8 mouse cellular contexts compared by ENCODE assay signal in the genomic region with DNA sequence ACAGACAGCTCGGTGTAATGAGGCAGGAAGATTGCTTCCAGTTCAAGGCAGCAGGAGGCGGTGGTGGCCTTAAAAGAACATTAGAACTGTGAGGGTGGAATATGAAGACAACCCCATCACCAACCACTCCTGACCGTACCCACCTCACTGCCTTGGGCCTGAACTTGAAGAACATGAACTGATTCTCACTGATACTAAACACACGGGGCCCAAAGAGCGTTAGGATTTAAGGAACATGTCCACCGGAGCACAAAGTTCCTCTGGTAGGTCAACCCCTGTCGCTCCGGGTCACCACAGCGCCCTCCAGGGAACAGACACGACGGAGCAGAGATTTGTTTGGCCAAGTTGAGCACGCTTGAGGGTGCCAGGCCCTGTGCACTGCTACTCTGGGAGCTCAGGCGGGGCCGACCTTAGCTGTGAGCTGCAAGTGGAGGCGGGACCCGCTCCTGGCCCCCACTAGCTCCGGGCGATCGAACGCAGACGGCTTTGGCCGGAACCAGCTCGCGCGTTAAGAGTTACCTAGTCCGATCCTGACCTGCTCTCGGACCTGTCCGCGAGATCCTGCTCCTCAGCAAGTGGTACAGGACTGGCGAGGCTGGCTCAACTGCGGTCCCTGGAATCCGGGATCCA. TPM values are rescaled to one million over a fixed set of nuclear protein-coding genes. Genes with fewer than 3 reads are reported as not detected.
A peak's percentile ranks its signal among the peaks of the same experiment; 100 is the strongest.
DNase-seq lines count a peak whose midpoint lies in the region; ATAC-seq and TF ChIP-seq lines count a peak whose summit lies in the region.

No protein-coding gene starts in this region.

- TF ChIP-seq POLR2A in limb, embryonic 14.5 days (IDR thresholded peaks at IDR 0.05; ENCODE audit: borderline replicate concordance, extremely low read depth, insufficient read depth, insufficient read length), result 0 out of 2 replicates have a peak, but pooled peaks have one; percentile 47

- peak overlapping the region; percentile 82 for H3K4me3 ChIP-seq in erythroblast, embryonic 14.5 days (replicated peaks)
- H3K4me3 ChIP-seq in limb, embryonic 14.5 days (replicated peaks; ENCODE audit: low read length), result peak overlapping the region; percentile 62
- H3K4me3 ChIP-seq in midbrain, embryonic 14.5 days (replicated peaks; ENCODE audit: low read depth, low read length), result peak overlapping the region; percentile 74

- H3K27me3 ChIP-seq in erythroblast, embryonic 14.5 days (ENCODE audit: control insufficient read depth), result 0 out of 2 replicates have a peak, but pooled peaks cover 2% of the 10 kb centered on the region
- H3K27me3 ChIP-seq in limb, embryonic 14.5 days (ENCODE audit: control insufficient read depth, insufficient read depth, low read length), result no peaks in the 10 kb centered on the region
- no peaks in the 10 kb centered on the region for H3K27me3 ChIP-seq in midbrain, embryonic 14.5 days (ENCODE audit: control insufficient read depth, insufficient read depth, low read length)

- peak; percentile 5 for ATAC-seq in limb, embryonic 14.5 days (ENCODE audit: low FRiP score, low read depth)
- peak; percentile 81 for ATAC-seq in midbrain, embryonic 14.5 days (ENCODE audit: low FRiP score, low TSS enrichment)

- WGBS in limb, embryonic 14.5 days, result 1% methylated on average over 25 of the region's 32 CpGs
- WGBS in midbrain, embryonic 14.5 days, result under 1% methylated on average over 32 of the region's 32 CpGs

- DNase-seq in embryo, embryonic 10 days (ENCODE audit: low spot score), result peak; percentile 73
- no peak for DNase-seq in embryo, embryonic 11 days
- peak; percentile 87 for DNase-seq in R1 (ENCODE audit: low read depth, low spot score)
- peak; percentile 77 for DNase-seq in heart, postnatal 4 days
- peak; percentile 58 for DNase-seq in limb, embryonic 14.5 days (ENCODE audit: low spot score)
- DNase-seq in midbrain, embryonic 14.5 days, result peak; percentile 64
- DNase-seq in telencephalon, adult 2 months (ENCODE audit: low read depth, low spot score), result peak; percentile 24

- no peaks in the 10 kb centered on the region for H3K36me3 ChIP-seq in erythroblast, embryonic 14.5 days (ENCODE audit: control insufficient read depth)
- H3K36me3 ChIP-seq in limb, embryonic 14.5 days (ENCODE audit: control insufficient read depth, insufficient read depth, low read length), result no peaks in the 10 kb centered on the region
- H3K36me3 ChIP-seq in midbrain, embryonic 14.5 days (ENCODE audit: control insufficient read depth, insufficient read depth, low read length), result no peaks in the 10 kb centered on the region

- peak overlapping the region; percentile 40 for H3K27ac ChIP-seq in limb, embryonic 14.5 days (replicated peaks; ENCODE audit: low read depth, low read length)
- peak overlapping the region; percentile 68 for H3K27ac ChIP-seq in midbrain, embryonic 14.5 days (replicated peaks; ENCODE audit: low read depth, low read length)

- H3K9ac ChIP-seq in limb, embryonic 14.5 days (ENCODE audit: low read depth, low read length, severe bottlenecking), result peak overlapping the region; percentile 58
- H3K9ac ChIP-seq in midbrain, embryonic 14.5 days (replicated peaks; ENCODE audit: low read length), result peak overlapping the region; percentile 74

- H3K4me1 ChIP-seq in erythroblast, embryonic 14.5 days (ENCODE audit: control insufficient read depth), result peaks cover 52% of the 10 kb centered on the region
- H3K4me1 ChIP-seq in limb, embryonic 14.5 days (ENCODE audit: control insufficient read depth, insufficient read depth, low read length), result peaks cover 3% of the 10 kb centered on the region; the same call in 1 of the 2 replicates
- peaks cover 11% of the 10 kb centered on the region; the same call in 1 of the 2 replicates for H3K4me1 ChIP-seq in midbrain, embryonic 14.5 days (ENCODE audit: control insufficient read depth, insufficient read depth, low read length)

- H3K4me2 ChIP-seq in limb, embryonic 14.5 days (replicated peaks; ENCODE audit: low read depth, low read length, severe bottlenecking), result peak overlapping the region; percentile 56
- peak overlapping the region; percentile 92 for H3K4me2 ChIP-seq in midbrain, embryonic 14.5 days (ENCODE audit: low read length)

- H3K9me3 ChIP-seq in erythroblast, embryonic 14.5 days (ENCODE audit: control insufficient read depth, low read length), result no peaks in the 10 kb centered on the region
- no peaks in the 10 kb centered on the region for H3K9me3 ChIP-seq in limb, embryonic 14.5 days (ENCODE audit: control insufficient read depth, low read length)
- no peaks in the 10 kb centered on the region for H3K9me3 ChIP-seq in midbrain, embryonic 14.5 days (ENCODE audit: control insufficient read depth, low read length)

RNA-seq across cellular contexts. Expression of gene Fam234a, which starts 0.5 kb away (rescaled TPM):
- 0.09 and 0.15 TPM in 2 replicates for polyA plus RNA-seq in erythroblast, embryonic 14.5 days (2012)
- 10 to 100 TPM; 71.2 to 73.2 TPM for total RNA-seq in heart, postnatal 4 days (2021)
- polyA plus RNA-seq in limb, embryonic 14.5 days (2012; rRNA removed), result 39.2 and 49.6 TPM in 2 replicates
- polyA plus RNA-seq in limb, embryonic 14.5 days (2014; fragmentation: Nextera tagmentation; extraction: Ambion mirVana), result 44.8 and 46.2 TPM in 2 replicates
- 22.1 and 29.1 TPM in 2 replicates for polyA plus RNA-seq in midbrain, embryonic 14.5 days (2014; fragmentation: Nextera tagmentation; extraction: Ambion mirVana)

RNA-seq across cellular contexts. Expression of gene Luc7l, which starts 9.1 kb away (rescaled TPM):
- polyA plus RNA-seq in erythroblast, embryonic 14.5 days (2012), result 2.9 and 3.2 TPM in 2 replicates
- 10 to 100 TPM; 34.7 to 36.4 TPM for total RNA-seq in heart, postnatal 4 days (2021)
- polyA plus RNA-seq in limb, embryonic 14.5 days (2012; rRNA removed), result 126 and 129 TPM in 2 replicates
- 101 and 113 TPM in 2 replicates for polyA plus RNA-seq in limb, embryonic 14.5 days (2014; fragmentation: Nextera tagmentation; extraction: Ambion mirVana)
- polyA plus RNA-seq in midbrain, embryonic 14.5 days (2014; fragmentation: Nextera tagmentation; extraction: Ambion mirVana), result 85.7 and 119 TPM in 2 replicates

RNA-seq across cellular contexts. Expression of gene Arhgdig, which starts 36.0 kb away (rescaled TPM):
- 4.3 and 5.1 TPM in 2 replicates for polyA plus RNA-seq in erythroblast, embryonic 14.5 days (2012)
- total RNA-seq in heart, postnatal 4 days (2021), result 1 to 10 TPM; 1.6 to 2.0 TPM
- polyA plus RNA-seq in limb, embryonic 14.5 days (2012; rRNA removed), result 7.0 and 8.3 TPM in 2 replicates
- polyA plus RNA-seq in limb, embryonic 14.5 days (2014; fragmentation: Nextera tagmentation; extraction: Ambion mirVana), result 10.0 and 11.6 TPM in 2 replicates
- polyA plus RNA-seq in midbrain, embryonic 14.5 days (2014; fragmentation: Nextera tagmentation; extraction: Ambion mirVana), result 72.7 and 124 TPM in 2 replicates

RNA-seq across cellular contexts. Expression of gene Rgs11, which starts 40.8 kb away (rescaled TPM):
- polyA plus RNA-seq in erythroblast, embryonic 14.5 days (2012), result 0.03 and 0.06 TPM in 2 replicates
- 1 to 10 TPM; 2.0 to 2.1 TPM for total RNA-seq in heart, postnatal 4 days (2021)
- 13.9 and 17.0 TPM in 2 replicates for polyA plus RNA-seq in limb, embryonic 14.5 days (2012; rRNA removed)
- polyA plus RNA-seq in limb, embryonic 14.5 days (2014; fragmentation: Nextera tagmentation; extraction: Ambion mirVana), result 5.3 and 8.4 TPM in 2 replicates
- 2.6 and 5.2 TPM in 2 replicates for polyA plus RNA-seq in midbrain, embryonic 14.5 days (2014; fragmentation: Nextera tagmentation; extraction: Ambion mirVana)

RNA-seq across cellular contexts. Expression of gene Pdia2, which starts 44.7 kb away (rescaled TPM):
- polyA plus RNA-seq in erythroblast, embryonic 14.5 days (2012), result 25.5 and 26.9 TPM in 2 replicates
- not detected for total RNA-seq in heart, postnatal 4 days (2021)
- polyA plus RNA-seq in limb, embryonic 14.5 days (2012; rRNA removed), result 0.33 and 0.51 TPM in 2 replicates
- 0.34 TPM in 1 of 2 replicates, not detected in the other for polyA plus RNA-seq in limb, embryonic 14.5 days (2014; fragmentation: Nextera tagmentation; extraction: Ambion mirVana)
- not detected in 2 replicates for polyA plus RNA-seq in midbrain, embryonic 14.5 days (2014; fragmentation: Nextera tagmentation; extraction: Ambion mirVana)

Comparison
In these comparisons a context has a peak if more than half of its experiments do, and no peak if none do; other contexts are left out.
1. RNA of gene Fam234a, which starts 0.5 kb away (polyA plus RNA-seq): 39.2 to 49.6 TPM in limb, embryonic 14.5 days and 22.1 to 29.1 TPM in midbrain, embryonic 14.5 days; 0.09 to 0.15 TPM in erythroblast, embryonic 14.5 days; every median in the first group is over 10 times any median in the second.
2. RNA of gene Luc7l, which starts 9.1 kb away (polyA plus RNA-seq): 101 to 129 TPM in limb, embryonic 14.5 days and 85.7 to 119 TPM in midbrain, embryonic 14.5 days; 2.9 to 3.2 TPM in erythroblast, embryonic 14.5 days; every median in the first group is over 10 times any median in the second.
3. Peak in every context shown above with its lines, with median percentiles within 50 percentile points of each other: H3K4me3 ChIP-seq.